ENCODE assay signal across 23 mouse cellular contexts in the genomic region with DNA sequence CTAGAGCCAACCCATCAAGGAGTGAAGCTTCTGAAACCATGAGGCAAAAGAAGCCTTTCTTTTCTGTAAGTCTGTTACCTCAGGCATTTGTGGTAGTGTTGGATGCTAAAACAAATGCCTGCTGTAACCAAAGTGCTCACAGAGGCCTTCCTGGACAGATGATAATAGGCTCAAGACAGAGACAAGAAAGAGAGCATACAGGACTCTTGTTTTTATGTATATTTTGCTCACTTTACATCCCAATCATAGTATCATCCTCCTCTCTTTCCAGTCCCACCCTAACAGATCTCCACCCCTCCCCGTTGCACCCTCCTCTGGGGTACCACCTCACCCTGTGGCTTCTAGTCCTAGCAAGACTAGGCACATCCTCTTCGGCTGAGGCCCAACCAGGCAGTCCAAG.
"Had no signal": no experiment of that assay in that cellular context is flagged by ENCODE, and none has a peak within 500 bp of the region (broad histone marks: within the 10 kb centered on the region; RNA-seq: fewer than 3 reads in every experiment).

No protein-coding gene starts in this region.

- DNase-seq: gastrocnemius, adult 2 months; gastrocnemius, postnatal 10 days; gastrocnemius, postnatal 25 days; heart, adult 18-20 months; heart, postnatal 10 days; kidney, adult 11 months; kidney, adult 2 months; kidney, adult 9 months; kidney, postnatal 25 days; kidney, postnatal 4 days; liver; liver, embryonic 13.5 days had no signal

- H3K9ac ChIP-seq: heart, embryonic 12.5 days; hindbrain, embryonic 13.5 days; hindbrain, embryonic 15.5 days; kidney, embryonic 15.5 days; limb, embryonic 12.5 days; liver, embryonic 13.5 days had no signal

- H3K9me3 ChIP-seq: heart, embryonic 10.5 days; heart, embryonic 12.5 days; hindbrain, embryonic 13.5 days; hindbrain, embryonic 15.5 days; kidney, embryonic 15.5 days; limb, embryonic 10.5 days; limb, embryonic 12.5 days; liver, embryonic 13.5 days had no signal

- H3K4me1 ChIP-seq: heart, embryonic 12.5 days; hindbrain, embryonic 13.5 days; hindbrain, embryonic 15.5 days; limb, embryonic 10.5 days; limb, embryonic 12.5 days; liver, embryonic 13.5 days had no signal

- H3K27me3 ChIP-seq: heart, embryonic 12.5 days; hindbrain, embryonic 13.5 days; hindbrain, embryonic 15.5 days; kidney, embryonic 15.5 days; limb, embryonic 12.5 days; liver, embryonic 13.5 days had no signal

- H3K27ac ChIP-seq: gastrocnemius, adult 2 months; heart, embryonic 10.5 days; hindbrain, embryonic 13.5 days; hindbrain, embryonic 15.5 days; hindbrain, postnatal 0 days; kidney, embryonic 15.5 days; kidney, postnatal 0 days; layer of hippocampus, adult 2 months; left cerebral cortex, adult 2 months; limb, embryonic 10.5 days; limb, embryonic 12.5 days; liver, embryonic 13.5 days had no signal

- H3K4me3 ChIP-seq: gastrocnemius, adult 2 months; heart, embryonic 10.5 days; heart, embryonic 12.5 days; hindbrain, embryonic 13.5 days; hindbrain, embryonic 15.5 days; kidney, embryonic 15.5 days; layer of hippocampus, adult 2 months; left cerebral cortex, adult 2 months; limb, embryonic 10.5 days; limb, embryonic 12.5 days; liver, embryonic 13.5 days had no signal

- H3K36me3 ChIP-seq: heart, embryonic 10.5 days; heart, embryonic 12.5 days; hindbrain, embryonic 13.5 days; hindbrain, embryonic 15.5 days; kidney, embryonic 15.5 days; limb, embryonic 10.5 days; limb, embryonic 12.5 days; liver, embryonic 13.5 days had no signal
